Mouse (Mus musculus): ENCODE measurements at regions not wholly inside any gene's neighbourhood (a gene's known extent, or its start where the extent isn't known, plus 50 kb on each side); places are given as distances from the start of the nearest gene placed in this dataset.
A peak's percentile ranks its signal among the peaks of the same experiment; 100 is the strongest.

GRCm38 (mm10) chr8:112933815-112934214, 364.0 kb downstream of the Cntnap4 start:
- Histone ChIP-seq H3K9ac (replicated peaks) (no peak overlapping the region), H3K4me3 (replicated peaks) (no peak overlapping the region), H3K27ac (no peak overlapping the region), H3K27me3 (no peaks in the 10 kb centered on the region), H3K9me3 (no peaks in the 10 kb centered on the region), H3K4me2 (replicated peaks) (no peak overlapping the region), H3K36me3 (no peaks in the 10 kb centered on the region), H3K4me1 (replicated peaks) (no peaks in the 10 kb centered on the region)
- ATAC-seq: no peak
- 94% methylated on average over 2 of the region's 2 CpGs for WGBS

GRCm38 (mm10) chr8:112935411-112935810, 365.6 kb downstream of the Cntnap4 start:
- ATAC-seq: no peak
- no peak overlapping the region for H3K27ac ChIP-seq
- H3K36me3 ChIP-seq: no peaks in the 10 kb centered on the region
- no peak overlapping the region for H3K4me3 ChIP-seq (replicated peaks)
- no peak overlapping the region for H3K9ac ChIP-seq (replicated peaks)
- no peaks in the 10 kb centered on the region for H3K27me3 ChIP-seq
- no peaks in the 10 kb centered on the region for H3K9me3 ChIP-seq
- H3K4me2 ChIP-seq (replicated peaks): no peak overlapping the region
- no peaks in the 10 kb centered on the region for H3K4me1 ChIP-seq (replicated peaks)
- 82% methylated on average over 3 of the region's 3 CpGs for WGBS

- H3K4me3 ChIP-seq (replicated peaks): no peak overlapping the region
- H3K27ac ChIP-seq: no peak overlapping the region
- ATAC-seq: no peak
- H3K9ac ChIP-seq (replicated peaks): no peak overlapping the region
- H3K36me3 ChIP-seq: no peaks in the 10 kb centered on the region
- H3K4me2 ChIP-seq (replicated peaks): no peak overlapping the region
- 90% methylated on average over 9 of the region's 9 CpGs for WGBS
- H3K27me3 ChIP-seq: no peaks in the 10 kb centered on the region
- H3K4me1 ChIP-seq (replicated peaks): no peaks in the 10 kb centered on the region
- H3K9me3 ChIP-seq: no peaks in the 10 kb centered on the region
Observed at GRCm38 (mm10) chr8:112935897-112936719, 366.3 kb downstream of the Cntnap4 start.

GRCm38 (mm10) chr8:112972418-112972817, 402.6 kb downstream of the Cntnap4 start:
- no peaks in the 10 kb centered on the region for H3K9me3 ChIP-seq
- H3K27me3 ChIP-seq: no peaks in the 10 kb centered on the region
- no peak overlapping the region for H3K27ac ChIP-seq
- no peak overlapping the region for H3K4me3 ChIP-seq (replicated peaks)
- no peak overlapping the region for H3K9ac ChIP-seq (replicated peaks)
- H3K4me1 ChIP-seq (replicated peaks): no peaks in the 10 kb centered on the region
- peak; percentile 37; the same call in 1 of the 2 replicates for ATAC-seq
- no peak overlapping the region for H3K4me2 ChIP-seq (replicated peaks)
- H3K36me3 ChIP-seq: no peaks in the 10 kb centered on the region
- WGBS: 5% methylated on average over 6 of the region's 6 CpGs

- Histone ChIP-seq H3K9ac (replicated peaks) (no peak overlapping the region), H3K4me1 (replicated peaks) (no peaks in the 10 kb centered on the region), H3K4me2 (replicated peaks) (no peak overlapping the region), H3K36me3 (no peaks in the 10 kb centered on the region), H3K9me3 (no peaks in the 10 kb centered on the region), H3K27ac (no peak overlapping the region), H3K27me3 (no peaks in the 10 kb centered on the region), H3K4me3 (replicated peaks) (no peak overlapping the region)
- WGBS: 83% methylated on average over 2 of the region's 2 CpGs
- ATAC-seq: no peak
Observed at GRCm38 (mm10) chr8:112975734-112976133, 405.9 kb downstream of the Cntnap4 start.

- 88% methylated on average over 2 of the region's 2 CpGs for WGBS
Observed at GRCm38 (mm10) chr8:112976312-112976711, 406.5 kb downstream of the Cntnap4 start.

GRCm38 (mm10) chr8:112993781-112994180, 423.9 kb downstream of the Cntnap4 start:
- Histone ChIP-seq H3K27ac (no peak overlapping the region), H3K9ac (replicated peaks) (no peak overlapping the region), H3K27me3 (no peaks in the 10 kb centered on the region), H3K9me3 (0 out of 2 replicates have a peak, but pooled peaks cover under 1% of the 10 kb centered on the region), H3K4me1 (replicated peaks) (no peaks in the 10 kb centered on the region), H3K36me3 (no peaks in the 10 kb centered on the region), H3K4me2 (replicated peaks) (no peak overlapping the region), H3K4me3 (replicated peaks) (no peak overlapping the region)
- no peak for ATAC-seq
- 84% methylated on average over 4 of the region's 4 CpGs for WGBS

More at GRCm38 (mm10) chr8:112976312-112976711, 406.5 kb downstream of the Cntnap4 start:
- H3K4me3 ChIP-seq (replicated peaks): no peak overlapping the region
- H3K36me3 ChIP-seq: no peaks in the 10 kb centered on the region
- no peaks in the 10 kb centered on the region for H3K9me3 ChIP-seq
- no peak overlapping the region for H3K4me2 ChIP-seq (replicated peaks)
- H3K4me1 ChIP-seq (replicated peaks): no peaks in the 10 kb centered on the region
- ATAC-seq: no peak
- no peaks in the 10 kb centered on the region for H3K27me3 ChIP-seq
- H3K27ac ChIP-seq: no peak overlapping the region
- H3K9ac ChIP-seq (replicated peaks): no peak overlapping the region

- no peak for ATAC-seq
- H3K27me3 ChIP-seq: no peaks in the 10 kb centered on the region
- H3K4me2 ChIP-seq (replicated peaks): no peak overlapping the region
- no peaks in the 10 kb centered on the region for H3K36me3 ChIP-seq
- no peak overlapping the region for H3K9ac ChIP-seq (replicated peaks)
- no peaks in the 10 kb centered on the region for H3K4me1 ChIP-seq (replicated peaks)
- no peak overlapping the region for H3K27ac ChIP-seq
- 72% methylated on average over 4 of the region's 4 CpGs for WGBS
- no peak overlapping the region for H3K4me3 ChIP-seq (replicated peaks)
- no peaks in the 10 kb centered on the region for H3K9me3 ChIP-seq
Observed at GRCm38 (mm10) chr8:113007356-113007755, 437.5 kb downstream of the Cntnap4 start.

GRCm38 (mm10) chr8:113028880-113029279, 459.0 kb downstream of the Cntnap4 start:
- 92% methylated on average over 9 of the region's 9 CpGs for WGBS
- ATAC-seq: no peak
- Histone ChIP-seq H3K27me3 (no peaks in the 10 kb centered on the region), H3K36me3 (no peaks in the 10 kb centered on the region), H3K4me1 (replicated peaks) (no peaks in the 10 kb centered on the region), H3K4me2 (replicated peaks) (no peak overlapping the region), H3K4me3 (replicated peaks) (no peak overlapping the region), H3K9ac (replicated peaks) (no peak overlapping the region), H3K9me3 (no peaks in the 10 kb centered on the region), H3K27ac (no peak overlapping the region)

- WGBS: 91% methylated on average over 8 of the region's 8 CpGs
Observed at GRCm38 (mm10) chr8:113051770-113052473, 482.1 kb downstream of the Cntnap4 start.

GRCm38 (mm10) chr8:113065246-113066169, 495.7 kb downstream of the Cntnap4 start:
- no peak overlapping the region for H3K9ac ChIP-seq (replicated peaks)
- H3K27me3 ChIP-seq: no peaks in the 10 kb centered on the region
- no peaks in the 10 kb centered on the region for H3K9me3 ChIP-seq
- H3K4me1 ChIP-seq (replicated peaks): no peaks in the 10 kb centered on the region
- no peak for ATAC-seq
- no peak overlapping the region for H3K27ac ChIP-seq
- H3K36me3 ChIP-seq: no peaks in the 10 kb centered on the region
- 40% methylated on average over 2 of the region's 2 CpGs for WGBS
- no peak overlapping the region for H3K4me2 ChIP-seq (replicated peaks)
- H3K4me3 ChIP-seq (replicated peaks): no peak overlapping the region

More at GRCm38 (mm10) chr8:113051770-113052473, 482.1 kb downstream of the Cntnap4 start:
- Histone ChIP-seq H3K9ac (replicated peaks) (no peak overlapping the region), H3K27ac (no peak overlapping the region), H3K9me3 (no peaks in the 10 kb centered on the region), H3K36me3 (no peaks in the 10 kb centered on the region), H3K4me1 (replicated peaks) (no peaks in the 10 kb centered on the region), H3K4me2 (replicated peaks) (no peak overlapping the region), H3K27me3 (no peaks in the 10 kb centered on the region), H3K4me3 (replicated peaks) (no peak overlapping the region)
- no peak for ATAC-seq

Measured in midbrain, embryonic 13.5 days (tissue).